Comparison of ENCODE assay signal across 7 mouse cellular contexts in the genomic region with DNA sequence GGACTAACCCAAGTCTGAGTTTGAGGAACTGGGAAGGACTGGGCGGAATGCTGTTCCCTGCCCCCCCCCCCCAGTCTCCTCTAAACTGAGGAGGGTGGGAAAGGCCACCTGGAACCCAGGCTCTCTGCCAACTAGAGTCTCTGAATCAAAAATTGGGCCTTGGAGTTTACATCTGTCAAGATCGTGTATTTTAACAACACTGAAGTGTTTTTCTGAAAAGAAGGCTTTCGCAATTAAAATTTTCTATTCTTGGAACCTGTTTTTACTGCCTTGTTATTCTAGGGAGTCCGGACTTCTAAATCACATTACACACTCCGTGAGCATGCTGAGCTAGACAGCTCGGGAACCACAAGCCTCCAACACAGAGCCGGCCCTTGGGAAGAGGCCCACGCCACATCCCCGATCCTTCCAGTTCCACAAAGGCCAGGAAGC. TPM values are rescaled to one million over a fixed set of nuclear protein-coding genes. Genes with fewer than 3 reads are reported as not detected.
DNase-seq lines count a peak whose midpoint lies in the region; ATAC-seq and TF ChIP-seq lines count a peak whose summit lies in the region.

No protein-coding gene starts in this region.

- H3K9me3 ChIP-seq in hindbrain, postnatal 0 days (ENCODE audit: low read length): no peaks in the 10 kb centered on the region
- no peaks in the 10 kb centered on the region for H3K9me3 ChIP-seq in hindbrain, embryonic 14.5 days (ENCODE audit: control insufficient read depth, low read length)
- no peaks in the 10 kb centered on the region for H3K9me3 ChIP-seq in forebrain, embryonic 15.5 days
- no peaks in the 10 kb centered on the region for H3K9me3 ChIP-seq in lung, postnatal 0 days (ENCODE audit: low read length)

- no peak for TF ChIP-seq CTCF in hindbrain, postnatal 0 days (IDR thresholded peaks at IDR 0.05; ENCODE audit: low read depth)
- no peak for TF ChIP-seq CTCF in lung, postnatal 0 days (IDR thresholded peaks at IDR 0.05)

- H3K4me2 ChIP-seq in hindbrain, postnatal 0 days (ENCODE audit: low read depth, low read length): no peak overlapping the region
- no peak overlapping the region for H3K4me2 ChIP-seq in hindbrain, embryonic 14.5 days (replicated peaks)
- H3K4me2 ChIP-seq in forebrain, embryonic 15.5 days (replicated peaks): no peak overlapping the region; the same call in 1 of the 2 replicates
- H3K4me2 ChIP-seq in lung, postnatal 0 days (replicated peaks; ENCODE audit: low read depth, low read length): no peak overlapping the region

- peak; percentile 67 for ATAC-seq in hindbrain, postnatal 0 days
- no peak for ATAC-seq in hindbrain, embryonic 14.5 days (ENCODE audit: low FRiP score)
- ATAC-seq in forebrain, embryonic 15.5 days (replicated peaks): peak; percentile 71
- peak; percentile 65 for ATAC-seq in lung, postnatal 0 days
- no peak for ATAC-seq in megakaryocyte-erythroid progenitor cell, adult 5-6 weeks (replicated peaks; ENCODE audit: low FRiP score, low TSS enrichment, poor library complexity, severe bottlenecking)

- H3K4me3 ChIP-seq in hindbrain, postnatal 0 days (ENCODE audit: low read length): no peak overlapping the region
- no peak overlapping the region for H3K4me3 ChIP-seq in hindbrain, embryonic 14.5 days (replicated peaks; ENCODE audit: low read length)
- no peak overlapping the region for H3K4me3 ChIP-seq in forebrain, embryonic 15.5 days
- H3K4me3 ChIP-seq in lung, postnatal 0 days (ENCODE audit: low read depth, low read length): no peak overlapping the region

- DNase-seq in hindbrain, postnatal 0 days (ENCODE audit: low spot score): no peak
- DNase-seq in hindbrain, embryonic 14.5 days (ENCODE audit: low spot score): no peak
- peak; percentile 81 for DNase-seq in brain, adult 2 months (ENCODE audit: low read depth, low spot score)
- DNase-seq in lung, postnatal 0 days (ENCODE audit: low spot score): peak; percentile 84
- no peak for DNase-seq in spleen, postnatal 14 days (ENCODE audit: low spot score in 2 of 2)

- no peaks in the 10 kb centered on the region for H3K36me3 ChIP-seq in hindbrain, postnatal 0 days (ENCODE audit: insufficient read depth, low read length)
- H3K36me3 ChIP-seq in hindbrain, embryonic 14.5 days (replicated peaks; ENCODE audit: control insufficient read depth, insufficient read depth): no peaks in the 10 kb centered on the region
- no peaks in the 10 kb centered on the region for H3K36me3 ChIP-seq in forebrain, embryonic 15.5 days
- no peaks in the 10 kb centered on the region for H3K36me3 ChIP-seq in lung, postnatal 0 days (ENCODE audit: insufficient read depth, low read length)

- H3K27me3 ChIP-seq in hindbrain, postnatal 0 days (ENCODE audit: insufficient read depth, low read length): no peaks in the 10 kb centered on the region
- H3K27me3 ChIP-seq in hindbrain, embryonic 14.5 days (ENCODE audit: control insufficient read depth, insufficient read depth, low read length): no peaks in the 10 kb centered on the region
- no peaks in the 10 kb centered on the region for H3K27me3 ChIP-seq in forebrain, embryonic 15.5 days
- no peaks in the 10 kb centered on the region for H3K27me3 ChIP-seq in lung, postnatal 0 days (replicated peaks; ENCODE audit: insufficient read depth, low read length)

- 17% methylated on average over 9 of the region's 9 CpGs for WGBS in hindbrain, postnatal 0 days
- 57% methylated on average over 9 of the region's 9 CpGs for WGBS in hindbrain, embryonic 14.5 days
- WGBS in forebrain, embryonic 15.5 days: 18% methylated on average over 9 of the region's 9 CpGs
- 28% methylated on average over 9 of the region's 9 CpGs for WGBS in lung, postnatal 0 days

- no peak overlapping the region for H3K9ac ChIP-seq in hindbrain, postnatal 0 days (replicated peaks; ENCODE audit: low read length)
- no peak overlapping the region for H3K9ac ChIP-seq in hindbrain, embryonic 14.5 days
- no peak overlapping the region for H3K9ac ChIP-seq in forebrain, embryonic 15.5 days (replicated peaks)
- no peak overlapping the region for H3K9ac ChIP-seq in lung, postnatal 0 days (replicated peaks; ENCODE audit: low read depth)

- peaks cover 26% of the 10 kb centered on the region for H3K4me1 ChIP-seq in hindbrain, postnatal 0 days (ENCODE audit: insufficient read depth, low read length)
- peaks cover 22% of the 10 kb centered on the region for H3K4me1 ChIP-seq in hindbrain, embryonic 14.5 days (replicated peaks; ENCODE audit: control insufficient read depth, insufficient read depth, low read length)
- H3K4me1 ChIP-seq in forebrain, embryonic 15.5 days: peaks cover 35% of the 10 kb centered on the region
- H3K4me1 ChIP-seq in lung, postnatal 0 days (ENCODE audit: insufficient read depth, low read depth, low read length): peaks cover 27% of the 10 kb centered on the region; the same call in 1 of the 2 replicates

- no peak for TF ChIP-seq EP300 in lung, postnatal 0 days (IDR thresholded peaks at IDR 0.05)

- peak overlapping the region; percentile 78 for H3K27ac ChIP-seq in hindbrain, postnatal 0 days
- H3K27ac ChIP-seq in hindbrain, embryonic 14.5 days: no peak overlapping the region; the same call in 1 of the 2 replicates
- peak overlapping the region; percentile 81 for H3K27ac ChIP-seq in forebrain, embryonic 15.5 days (replicated peaks)
- H3K27ac ChIP-seq in lung, postnatal 0 days (ENCODE audit: low read length): peak overlapping the region; percentile 68

RNA-seq across cellular contexts. Expression of a gene that starts 36.9 kb away (rescaled TPM):
- 84.7 and 85.2 TPM in 2 replicates for total RNA-seq in hindbrain, postnatal 0 days (2014; rRNA removed)
- polyA plus RNA-seq in hindbrain, postnatal 0 days (2015; fragmentation: Nextera tagmentation; extraction: Ambion mirVana): 29.4 and 33.5 TPM in 2 replicates
- 32.6 and 37.3 TPM in 2 replicates for polyA plus RNA-seq in hindbrain, embryonic 14.5 days (2014; fragmentation: Nextera tagmentation; extraction: Ambion mirVana)
- 22.1 and 23.4 TPM in 2 replicates for polyA plus RNA-seq in forebrain, embryonic 15.5 days (2015; fragmentation: Nextera tagmentation; extraction: Ambion mirVana)
- polyA plus RNA-seq in lung, postnatal 0 days (2015; fragmentation: Nextera tagmentation; extraction: Ambion mirVana): 28.5 and 28.6 TPM in 2 replicates
- total RNA-seq in megakaryocyte-erythroid progenitor cell, adult 5-6 weeks (2014; fragmentation: Nextera tagmentation): 34.4 and 36.2 TPM in 2 replicates
- 25.9 and 43.0 TPM in 2 replicates for total RNA-seq in megakaryocyte-erythroid progenitor cell, adult 5-6 weeks (2017)

Comparison
In these comparisons a context has a peak if more than half of its experiments do, and no peak if none do; other contexts are left out.
1. ATAC-seq: peak in hindbrain, postnatal 0 days (single experiment), forebrain, embryonic 15.5 days (single experiment) and lung, postnatal 0 days (single experiment); none in hindbrain, embryonic 14.5 days (single experiment) and megakaryocyte-erythroid progenitor cell, adult 5-6 weeks (single experiment).
2. DNase-seq: peak in brain, adult 2 months (single experiment) and lung, postnatal 0 days (single experiment); none in hindbrain, postnatal 0 days (single experiment), hindbrain, embryonic 14.5 days (single experiment) and spleen, postnatal 14 days (0 of 2).